Mouse (Mus musculus) spleen, adult 2 months (tissue): ENCODE measurements around the gene Mtfmt. TPM values are rescaled to one million over a fixed set of nuclear protein-coding genes. Genes with fewer than 3 reads are reported as not detected.

ENCODE experiments used
- DNase-seq, 2 experiments: peaks; one replicate each; pipeline versions ENCODE4 v3.0.0 to v3.0.0-alpha.2; 2012 to 2021; ENCODE audit warnings: low spot score in 2 of 2, low read depth in 1 of 2
- H3K27ac ChIP-seq: fragments of 200-500 bp; 2 replicates; pipeline ENCODE4 v1.5.1; 2012; ENCODE audit warnings: low read length, inconsistent platforms; ENCODE audit not compliant: insufficient read depth
- H3K27me3 ChIP-seq: fragments of 200-500 bp; 2 replicates; pipeline ENCODE4 v1.6.1; 2012; ENCODE audit warnings: mild to moderate bottlenecking, moderate library complexity, low read length, inconsistent platforms; ENCODE audit not compliant: control insufficient read depth, insufficient read depth
- H3K36me3 ChIP-seq: fragments of 200-500 bp; 2 replicates; pipeline ENCODE4 v1.6.1; 2012; ENCODE audit warnings: mild to moderate bottlenecking, low read length, inconsistent platforms; ENCODE audit not compliant: control insufficient read depth, insufficient read depth
- H3K4me1 ChIP-seq: fragments of 200-500 bp; 2 replicates; pipeline ENCODE4 v1.6.1; 2011; ENCODE audit warnings: inconsistent platforms; ENCODE audit not compliant: control insufficient read depth, insufficient read depth, insufficient read length
- H3K4me3 ChIP-seq: fragments of 200-500 bp; 2 replicates; pipeline ENCODE4 v1.5.1; 2011; ENCODE audit warnings: mild to moderate bottlenecking, inconsistent platforms; ENCODE audit not compliant: insufficient read depth, insufficient read length; ENCODE audit errors: extremely low read depth
- CTCF ChIP-seq: fragments of 200-500 bp; IDR thresholded peaks from 2 replicates; pipeline ENCODE4 v1.5.1; 2011; ENCODE audit warnings: mild to moderate bottlenecking, inconsistent platforms; ENCODE audit not compliant: insufficient read depth, insufficient read length, insufficient replicate concordance; ENCODE audit errors: extremely low read depth
- POLR2A ChIP-seq: fragments of 200-500 bp; IDR thresholded peaks from 2 replicates; pipeline ENCODE4 v1.6.1; 2011; ENCODE audit warnings: low read depth, low read length, inconsistent platforms
- WGBS: fragments of 180-500 bp; shearing (Covaris S2); methylation state at CpG from one replicate; pipeline ENCODE4 v1.1.7; 2018; 5-methylcytosine and 5-hydroxymethylcytosine counted together
- polyA plus RNA-seq: library from polyadenylated mRNA; depleted of rRNA; stranded (reverse); fragments of >200 nt; gene quantifications from 2 replicates; pipeline ENCODE4 v1.2.3, GENCODE M21; 2012

The Mtfmt gene
- polyA plus RNA-seq, 1 experiment = 7.8 TPM

- Histone ChIP-seq H3K27me3 (no peaks in the 10 kb centered on the region), H3K27ac (no peak overlapping the region), H3K4me3 (no peak overlapping the region), H3K4me1 (peaks cover 2% of the 10 kb centered on the region; the same call in 1 of the 2 replicates), H3K36me3 (no peaks in the 10 kb centered on the region)
- no peak for DNase-seq
- WGBS = 81% methylated on average over 2 of the region's 2 CpGs
- no peak for TF ChIP-seq POLR2A
- TF ChIP-seq CTCF = no peak
These were observed 8.1 kb upstream of the Mtfmt start for GRCm38 (mm10) chr9:65427511-65427910.

- Histone ChIP-seq H3K27me3 (no peaks in the 10 kb centered on the region), H3K4me3 (no peak overlapping the region), H3K36me3 (no peaks in the 10 kb centered on the region), H3K27ac (no peak overlapping the region), H3K4me1 (peaks cover 2% of the 10 kb centered on the region; the same call in 1 of the 2 replicates)
- WGBS = 89% methylated on average over 5 of the region's 5 CpGs
- no peak for TF ChIP-seq CTCF
- TF ChIP-seq POLR2A = no peak
- no peak for DNase-seq
These were observed 7.6 kb upstream of the Mtfmt start for GRCm38 (mm10) chr9:65428003-65428402.

GRCm38 (mm10) chr9:65430401-65430800, 5.2 kb upstream of the Mtfmt start:
- Histone ChIP-seq H3K36me3 (no peaks in the 10 kb centered on the region), H3K27me3 (no peaks in the 10 kb centered on the region), H3K4me3 (no peak overlapping the region), H3K27ac (no peak overlapping the region), H3K4me1 (no peaks in the 10 kb centered on the region)
- no peak for DNase-seq
- TF ChIP-seq POLR2A (no peak), CTCF (no peak)

- H3K4me3 ChIP-seq = no peak overlapping the region
- no peaks in the 10 kb centered on the region for H3K4me1 ChIP-seq
- no peak for TF ChIP-seq POLR2A
- H3K27me3 ChIP-seq = no peaks in the 10 kb centered on the region
- DNase-seq = no peak
- H3K27ac ChIP-seq = no peak overlapping the region
- WGBS = 95% methylated on average over 5 of the region's 5 CpGs
- H3K36me3 ChIP-seq = no peaks in the 10 kb centered on the region
These were observed 4.7 kb upstream of the Mtfmt start for GRCm38 (mm10) chr9:65430921-65431320.

- no peaks in the 10 kb centered on the region for H3K27me3 ChIP-seq
- no peak for TF ChIP-seq POLR2A
- TF ChIP-seq CTCF = peak; percentile 70; the same call in 1 of the 2 replicates
- WGBS = 4% methylated on average over 3 of the region's 3 CpGs
- no peak overlapping the region for H3K4me3 ChIP-seq
- H3K36me3 ChIP-seq = no peaks in the 10 kb centered on the region
- no peaks in the 10 kb centered on the region for H3K4me1 ChIP-seq
- peak; percentile 42 to 76 for DNase-seq
- H3K27ac ChIP-seq = no peak overlapping the region
These were observed 3.3 kb upstream of the Mtfmt start for GRCm38 (mm10) chr9:65432236-65432635.

GRCm38 (mm10) chr9:65434140-65434539, 1.4 kb upstream of the Mtfmt start:
- 66% methylated on average over 5 of the region's 5 CpGs for WGBS
- no peak overlapping the region for H3K27ac ChIP-seq
- TF ChIP-seq POLR2A = no peak
- peak; percentile 20; the same call in 1 of the 2 replicates for TF ChIP-seq CTCF
- no peak overlapping the region for H3K4me3 ChIP-seq
- no peaks in the 10 kb centered on the region for H3K4me1 ChIP-seq
- H3K36me3 ChIP-seq = no peaks in the 10 kb centered on the region
- no peaks in the 10 kb centered on the region for H3K27me3 ChIP-seq
- peak in 1 of 2 experiments; percentile 41 for DNase-seq

GRCm38 (mm10) chr9:65435211-65435610, 371 bp upstream of the Mtfmt start:
- Histone ChIP-seq H3K4me1 (no peaks in the 10 kb centered on the region), H3K4me3 (no peak overlapping the region), H3K27ac (no peak overlapping the region), H3K27me3 (no peaks in the 10 kb centered on the region), H3K36me3 (no peaks in the 10 kb centered on the region)
- WGBS = 72% methylated on average over 4 of the region's 4 CpGs
- no peak for DNase-seq
- TF ChIP-seq CTCF (no peak), POLR2A (no peak)
